Mouse (Mus musculus): ENCODE measurements around the gene Camk2b. TPM values are rescaled to one million over a fixed set of nuclear protein-coding genes. Genes with fewer than 3 reads are reported as not detected.
A peak's percentile ranks its signal among the peaks of the same experiment; 100 is the strongest.
"Not testable (repeated sequence)": the region's sequence is repeated elsewhere in the genome, so short reads cannot be mapped to it uniquely, and the experiment has no call there.

The Camk2b gene
- total RNA-seq, 1 experiment from 2014 or later, result 13.6 TPM

GRCm38 (mm10) chr11:6015011-6015431 is 51.1 kb downstream of the Camk2b start:
- peak; percentile 35 for DNase-seq

GRCm38 (mm10) chr11:6013359-6013758 is 52.8 kb downstream of the Camk2b start:
- DNase-seq, result no peak

GRCm38 (mm10) chr11:6011879-6012278 is 54.3 kb downstream of the Camk2b start:
- no peak for DNase-seq

GRCm38 (mm10) chr11:6010751-6011482 is 55.2 kb downstream of the Camk2b start:
- not testable (repeated sequence) for DNase-seq

- not testable (repeated sequence) for DNase-seq
Measured at GRCm38 (mm10) chr11:6007779-6008128, 58.4 kb downstream of the Camk2b start.

GRCm38 (mm10) chr11:6007010-6007778 is 59.0 kb downstream of the Camk2b start:
- not testable (repeated sequence) for DNase-seq

- not testable (repeated sequence) for DNase-seq
Measured at GRCm38 (mm10) chr11:6006351-6007009, 59.7 kb downstream of the Camk2b start.

DNA sequence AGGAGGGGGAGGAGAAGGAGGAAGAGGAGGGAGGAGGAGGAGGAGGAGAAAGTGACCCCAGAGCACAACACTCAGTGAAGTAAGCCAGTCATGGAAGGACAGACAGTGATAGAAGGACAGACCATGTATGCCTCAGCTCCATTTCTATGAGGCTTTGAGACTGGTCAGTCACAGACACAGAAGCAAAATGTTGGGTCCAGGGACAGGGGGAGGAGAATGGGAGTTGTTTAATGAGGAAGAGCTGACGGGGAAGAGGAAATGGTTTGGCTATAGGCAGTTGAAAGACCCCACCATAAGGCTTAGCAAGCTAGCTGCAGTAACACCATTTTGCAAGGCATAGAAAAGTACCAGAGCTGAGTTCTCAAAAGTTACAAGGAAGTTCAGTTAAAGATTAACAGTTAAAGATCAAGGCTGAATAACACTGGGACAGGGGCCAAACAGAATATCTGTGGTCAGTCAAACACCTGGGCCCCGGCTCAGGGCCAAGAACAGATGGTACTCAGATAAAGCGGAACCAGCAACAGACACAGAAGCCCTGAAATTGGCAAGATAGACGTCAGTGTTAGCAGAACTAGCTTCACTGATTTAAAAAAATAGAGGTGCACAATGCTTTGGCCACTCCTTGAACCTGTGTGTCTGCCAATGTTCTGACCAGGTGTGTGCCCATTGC is 60.7 kb downstream of the Camk2b start:
- DNase-seq, result not testable (repeated sequence)

GRCm38 (mm10) chr11:6003046-6003639 is 63.0 kb downstream of the Camk2b start:
- no peak for DNase-seq

DNA sequence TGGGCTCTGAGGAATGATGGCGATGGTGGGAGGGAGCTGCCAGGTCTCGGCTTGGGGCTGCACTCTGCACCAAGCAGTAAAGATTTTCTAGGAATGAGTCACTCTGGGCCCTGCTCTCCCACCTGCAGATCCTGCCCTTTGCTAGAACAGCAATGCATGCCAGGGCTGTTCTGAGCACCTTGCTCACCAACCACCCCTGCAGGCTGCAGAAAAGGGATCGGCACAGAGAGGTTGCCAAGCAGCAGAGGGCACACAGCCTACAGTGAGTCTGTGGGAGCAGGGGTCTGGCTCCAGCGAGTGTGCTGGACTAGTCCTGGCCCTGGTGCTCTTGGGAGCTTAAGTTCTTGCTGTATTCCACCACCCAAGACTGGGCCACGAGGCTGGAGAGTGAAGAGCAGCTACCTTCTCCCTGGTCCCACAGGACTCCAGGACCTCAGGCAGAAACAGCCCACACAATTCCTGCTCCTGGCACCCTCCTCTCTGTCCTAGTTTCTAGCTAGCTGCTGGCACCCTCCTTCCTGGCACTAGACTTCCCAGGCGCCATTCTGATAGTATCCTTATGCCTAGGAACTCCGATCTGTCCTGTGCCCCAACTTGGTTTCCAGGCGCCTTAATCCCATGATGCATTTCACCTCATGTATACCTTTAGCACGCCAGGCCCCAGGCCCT is 64.0 kb downstream of the Camk2b start:
- no peak for DNase-seq

DNA sequence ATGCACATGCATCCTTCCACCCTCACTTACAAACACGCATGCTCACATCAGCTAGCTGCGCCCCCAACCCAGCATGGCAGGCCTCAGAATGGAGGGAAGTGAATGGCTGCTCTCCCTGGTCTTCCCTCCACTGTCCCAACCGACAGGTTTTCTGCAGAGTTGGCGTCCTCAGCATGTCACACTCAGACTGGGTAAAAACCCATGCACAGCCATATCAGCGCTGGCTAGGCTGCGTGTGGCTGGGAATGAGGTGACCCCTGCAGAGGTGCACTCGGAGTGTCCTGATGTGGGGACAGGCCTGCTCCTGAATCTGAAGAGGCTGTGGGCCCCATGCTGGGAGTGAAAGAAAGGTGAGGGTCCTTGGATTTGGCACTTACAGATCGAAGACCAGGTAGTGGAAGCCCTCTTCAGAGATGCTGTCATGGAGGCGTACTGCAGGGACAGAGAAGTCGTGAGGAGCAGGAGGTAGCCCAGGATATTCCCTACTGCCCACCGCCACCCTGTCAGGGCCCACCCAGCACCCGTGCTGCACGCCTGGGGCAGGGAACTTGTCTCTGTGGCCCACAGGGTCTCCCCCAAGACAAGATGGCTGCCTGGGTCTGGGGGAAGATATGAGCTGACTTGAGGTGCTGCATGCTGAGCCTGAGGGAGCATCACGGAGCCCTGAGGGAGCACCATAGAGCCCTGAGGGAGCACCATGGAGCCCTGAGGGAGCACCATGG is 65.0 kb downstream of the Camk2b start:
- DNase-seq, result no peak

DNA sequence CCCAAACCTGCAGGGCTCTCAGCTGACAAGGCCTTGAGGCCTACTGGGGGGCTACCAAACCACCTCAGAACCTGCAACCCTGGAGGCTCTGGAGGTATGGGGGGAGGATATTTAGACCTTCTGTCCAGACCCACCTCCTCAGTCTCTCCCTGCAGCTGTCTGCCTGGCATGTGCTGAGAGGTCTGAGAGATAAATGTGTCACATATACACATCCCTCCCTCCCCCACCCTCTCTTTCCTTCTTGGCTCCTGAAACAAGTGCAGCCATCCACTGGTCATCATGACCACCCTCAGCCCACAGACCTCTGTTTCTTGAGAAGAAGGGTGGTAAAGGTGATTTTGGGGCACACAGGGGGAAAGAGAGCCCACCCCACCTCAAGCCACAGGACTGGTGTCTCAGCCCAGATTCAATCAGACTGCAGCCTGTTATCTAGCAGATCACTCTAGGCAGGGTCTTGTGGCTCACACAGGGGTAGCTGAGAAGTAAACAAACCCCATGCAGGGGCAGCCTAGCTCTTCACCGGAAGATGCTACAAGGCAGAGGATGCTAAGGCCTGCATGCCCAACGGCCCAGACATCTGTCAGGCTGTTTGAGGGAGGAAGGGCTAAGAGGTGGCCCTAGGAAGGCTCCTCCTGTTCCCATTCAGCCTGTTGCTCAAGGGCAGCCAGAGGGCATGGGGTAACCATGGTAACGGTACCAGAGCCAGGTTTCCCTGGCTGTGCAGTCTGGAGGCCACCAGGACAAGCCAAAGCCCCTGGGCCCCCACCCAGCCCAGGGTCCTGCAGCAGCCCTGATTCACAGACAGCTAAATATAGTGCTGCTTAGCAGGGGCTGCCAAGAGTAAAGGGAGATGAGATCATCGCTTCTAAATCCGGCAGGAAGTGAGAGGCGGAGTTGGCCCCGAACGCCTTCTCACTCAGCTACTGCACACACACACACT is 66.1 kb downstream of the Camk2b start:
- DNase-seq, result peak; percentile 72

GRCm38 (mm10) chr11:5998472-5998871 is 67.7 kb downstream of the Camk2b start:
- no peak for DNase-seq

DNA sequence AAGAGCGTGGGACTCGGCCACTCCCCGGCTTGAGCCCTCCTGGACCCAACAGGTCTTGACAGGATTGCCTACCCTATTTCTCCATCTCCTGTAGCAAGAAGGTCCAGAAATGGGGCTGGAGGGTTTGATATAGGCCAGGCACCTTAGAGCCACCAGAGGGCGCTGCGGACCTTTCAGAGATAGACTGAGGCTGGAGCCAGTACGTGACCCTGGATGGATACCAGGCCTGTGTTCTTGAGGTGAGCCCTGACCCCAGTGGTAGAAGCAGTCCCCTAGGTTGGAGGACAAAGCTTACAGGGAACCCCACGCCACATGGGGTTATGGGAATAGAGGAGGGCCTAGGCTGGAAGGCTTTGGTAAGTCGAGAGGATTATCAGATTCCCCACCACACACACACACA is 70.2 kb downstream of the Camk2b start:
- DNase-seq, result peak; percentile 91

DNA sequence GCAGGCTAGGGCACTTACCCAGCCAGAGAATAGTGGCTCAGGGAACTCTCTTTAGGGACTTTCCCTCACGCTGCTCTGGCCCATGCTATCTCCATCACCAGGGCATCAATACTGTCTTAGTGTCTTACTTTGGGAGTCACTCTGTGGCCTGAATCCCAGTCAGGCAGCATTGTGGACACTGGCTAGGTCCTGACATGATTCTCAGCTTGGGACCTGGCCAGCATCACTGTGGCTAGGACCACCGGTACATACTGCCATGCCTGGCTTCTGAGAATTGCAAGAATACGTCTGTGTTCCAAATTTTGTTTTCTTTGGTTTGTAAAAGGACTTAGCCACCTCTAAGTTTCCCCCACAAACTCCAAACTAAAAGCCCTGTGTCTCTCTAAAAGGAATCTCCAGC is 71.3 kb downstream of the Camk2b start:
- no peak for DNase-seq

DNA sequence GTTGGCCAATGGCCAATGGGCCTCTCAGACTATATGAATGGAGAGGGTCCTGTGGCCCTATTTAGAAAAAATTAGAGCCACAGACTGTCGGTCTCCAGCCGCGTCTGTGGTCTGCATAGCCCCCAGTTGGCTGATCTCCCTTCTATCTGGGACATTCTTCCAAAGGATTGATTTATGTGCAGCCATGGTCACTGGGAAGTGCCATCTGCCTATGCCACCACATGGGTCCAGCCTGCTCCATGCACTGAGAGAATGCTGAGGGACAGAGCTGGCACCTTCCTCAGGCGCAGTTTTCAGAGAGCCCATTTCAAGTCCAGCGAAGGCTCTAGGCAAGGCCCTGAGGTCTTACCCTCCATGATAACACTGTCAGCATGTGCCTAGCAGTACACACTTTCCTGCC is 72.0 kb downstream of the Camk2b start:
- DNase-seq, result no peak

DNA sequence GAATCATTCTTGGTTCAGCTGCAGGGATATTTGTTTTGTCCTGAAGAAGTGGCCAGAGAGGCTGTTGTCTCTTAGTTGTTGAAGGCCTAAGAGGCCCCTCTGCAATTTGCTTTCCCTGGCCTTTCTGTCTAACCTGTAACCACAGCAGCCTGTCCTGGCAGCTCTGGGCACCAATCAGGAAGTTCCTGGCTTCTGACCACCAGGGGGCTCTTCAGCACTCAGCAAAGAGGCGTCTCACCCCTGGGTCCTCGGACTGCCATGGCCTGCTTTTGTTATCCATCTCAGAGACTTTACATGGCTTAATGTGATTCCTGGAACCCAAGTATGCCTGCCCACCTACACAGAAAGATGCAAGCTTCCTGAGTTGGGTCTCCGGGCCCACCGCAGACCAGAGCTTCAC is 75.3 kb downstream of the Camk2b start:
- DNase-seq, result peak; percentile 53

- no peak for DNase-seq
Measured at GRCm38 (mm10) chr11:5989954-5990593, 76.1 kb downstream of the Camk2b start.

DNA sequence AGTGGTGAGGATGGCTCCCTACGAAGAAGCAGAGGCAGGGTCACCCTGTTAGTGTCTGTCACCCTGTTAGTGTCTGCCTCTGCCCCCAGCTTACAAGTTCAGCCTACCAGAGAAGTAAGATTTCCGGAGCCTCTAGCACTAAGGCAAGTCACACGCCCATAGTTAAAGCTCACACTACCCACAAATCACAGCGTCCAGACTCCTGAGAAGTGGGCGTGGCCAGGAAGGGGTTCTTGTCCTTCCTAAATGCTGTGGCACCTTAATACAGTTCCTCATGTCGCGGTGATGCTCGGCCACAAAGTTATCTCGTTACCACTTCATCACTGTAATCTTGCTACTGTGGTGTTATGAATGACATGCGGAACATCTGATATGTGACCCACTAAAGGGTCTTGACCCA is 78.0 kb downstream of the Camk2b start:
- no peak for DNase-seq

Measured in adrenal gland, postnatal 25 days (tissue).